Mouse (Mus musculus) stomach, postnatal 0 days (tissue): ENCODE results near the gene Trappc3.

Source experiments
- CTCF ChIP-seq: IDR thresholded peaks from 2 replicates; pipeline ENCODE4 v1.5.1; 2016; ENCODE audit warnings: antibody characterized with exemption, low read depth, mild to moderate bottlenecking, moderate library complexity
- EP300 ChIP-seq: optimal IDR thresholded peaks from 2 replicates; pipeline ENCODE3; 2016; ENCODE audit warnings: antibody characterized with exemption

GRCm38 (mm10) chr4:126303877-126304276 lies 41.8 kb downstream of the Trappc3 start:
- peak; percentile 59 for TF ChIP-seq CTCF
- no peak for TF ChIP-seq EP300
